Mouse (Mus musculus) testis, adult 2 months (tissue): ENCODE data around the gene Cfc1.

Experiments
- CTCF ChIP-seq: fragments of 200-500 bp; IDR thresholded peaks from 2 replicates; pipeline ENCODE4 v1.5.1; 2012; ENCODE audit warnings: low read depth, mild to moderate bottlenecking, inconsistent platforms, low read length, moderate library complexity; ENCODE audit not compliant: control insufficient read depth, insufficient read depth, insufficient replicate concordance
- POLR2A ChIP-seq: fragments of 200-500 bp; IDR thresholded peaks from 2 replicates; pipeline ENCODE4 v1.6.1; 2012; ENCODE audit warnings: low read depth, mild to moderate bottlenecking, inconsistent platforms, low read length, moderate library complexity; ENCODE audit not compliant: control insufficient read depth

- TF ChIP-seq CTCF: no peak
- TF ChIP-seq POLR2A: no peak
These were observed 48.1 kb upstream of the Cfc1 start for GRCm38 (mm10) chr1:34487383-34487782.
